Mouse (Mus musculus) embryonic facial prominence, embryonic 12.5 days (tissue): ENCODE measurements around the gene Ltbp1. TPM values are rescaled to one million over a fixed set of nuclear protein-coding genes. Genes with fewer than 3 reads are reported as not detected.

Experiments used
- ATAC-seq: fragments of 200-750 bp; cut with Nextera tagmentation; 2 replicates; pipeline ENCODE4 v1.8.0; 2017; ENCODE audit not compliant: insufficient number of reproducible peaks, insufficient read depth, low FRiP score, low TSS enrichment
- H3K27ac ChIP-seq: fragments of 300-500 bp; sonication (generic); 2 replicates; pipeline ENCODE4 v1.5.1; 2016; ENCODE audit warnings: mild to moderate bottlenecking
- H3K27me3 ChIP-seq: fragments of 300-500 bp; sonication (generic); 2 replicates; pipeline ENCODE4 v1.6.1; 2016; ENCODE audit warnings: mild to moderate bottlenecking, moderate library complexity
- H3K36me3 ChIP-seq: fragments of 300-500 bp; sonication (generic); 2 replicates; pipeline ENCODE4 v1.6.1; 2016; ENCODE audit warnings: mild to moderate bottlenecking
- H3K4me1 ChIP-seq: fragments of 300-500 bp; sonication (generic); 2 replicates; pipeline ENCODE4 v1.6.1; 2016
- H3K4me2 ChIP-seq: fragments of 300-500 bp; sonication (generic); replicated peaks from 2 replicates; pipeline ENCODE4 v1.6.1; 2016; ENCODE audit warnings: mild to moderate bottlenecking, moderate library complexity
- H3K4me3 ChIP-seq: fragments of 300-500 bp; sonication (generic); 2 replicates; pipeline ENCODE4 v1.5.1; 2016; ENCODE audit warnings: mild to moderate bottlenecking
- H3K9ac ChIP-seq: fragments of 300-500 bp; sonication (generic); 2 replicates; pipeline ENCODE4 v1.6.1; 2016; ENCODE audit warnings: mild to moderate bottlenecking, moderate library complexity
- H3K9me3 ChIP-seq: fragments of 300-500 bp; sonication (generic); 2 replicates; pipeline ENCODE4 v1.6.1; 2016; ENCODE audit warnings: mild to moderate bottlenecking, moderate library complexity
- WGBS: fragments of 180-500 bp; shearing (Covaris S2); methylation state at CpG from one replicate; pipeline ENCODE4 v1.1.7; 2016; 5-methylcytosine and 5-hydroxymethylcytosine counted together
- polyA plus RNA-seq: library from polyadenylated mRNA; unstranded; fragments of >200 nt; fragmentation: Nextera tagmentation; extraction: Ambion mirVana; gene quantifications from 2 replicates; pipeline ENCODE4 v1.2.1, GENCODE M21; 2016

Ltbp1 gene
- polyA plus RNA-seq, 1 experiment from 2014 or later: 36.7 TPM

DNA sequence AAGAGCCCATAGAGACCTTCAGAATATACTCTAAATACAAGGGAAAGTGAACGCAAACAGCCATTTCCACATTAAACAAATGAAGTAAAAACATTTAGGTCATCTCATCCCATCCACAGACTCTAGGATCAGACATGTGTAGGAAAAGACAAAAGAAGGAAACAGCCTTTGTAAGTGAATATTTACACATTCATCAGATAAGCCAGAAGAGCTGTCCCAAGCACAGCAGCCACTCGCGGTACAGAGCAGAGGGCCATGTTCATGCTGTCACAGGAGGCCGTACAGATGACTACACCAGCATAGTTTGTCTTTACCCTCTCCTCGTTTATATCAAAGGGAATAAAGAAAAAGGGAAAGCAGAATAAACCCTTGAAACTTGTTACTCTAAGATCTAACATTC lies 350.1 kb downstream of the Ltbp1 start:
- no peak overlapping the region for H3K9ac ChIP-seq
- H3K36me3 ChIP-seq: peaks cover 9% of the 10 kb centered on the region
- no peak for ATAC-seq
- H3K4me3 ChIP-seq: no peak overlapping the region
- no peaks in the 10 kb centered on the region for H3K27me3 ChIP-seq
- H3K4me2 ChIP-seq: no peak overlapping the region
- no peaks in the 10 kb centered on the region for H3K4me1 ChIP-seq
- no peaks in the 10 kb centered on the region for H3K9me3 ChIP-seq
- no peak overlapping the region for H3K27ac ChIP-seq
- WGBS: 87% methylated on average over 5 of the region's 5 CpGs

DNA sequence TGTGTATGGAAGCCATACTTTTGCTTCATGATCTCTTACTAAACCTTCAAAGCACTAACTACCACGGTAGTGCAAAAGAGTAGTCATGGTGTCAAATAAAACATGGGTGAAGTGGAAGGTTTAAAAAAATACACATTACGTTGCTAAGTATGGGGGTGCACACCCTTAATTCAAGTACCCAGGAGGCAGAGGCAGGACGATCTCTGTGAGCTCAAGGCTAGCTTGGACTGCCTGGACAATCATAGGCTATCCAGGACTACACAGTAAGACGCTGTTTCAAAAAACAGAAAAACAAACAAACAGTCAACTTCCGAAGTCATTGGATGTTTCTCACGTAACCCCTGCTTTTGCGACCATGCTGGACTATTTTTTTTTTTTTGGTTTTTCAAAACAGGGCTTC lies 354.7 kb downstream of the Ltbp1 start:
- no peaks in the 10 kb centered on the region for H3K27me3 ChIP-seq
- H3K27ac ChIP-seq: no peak overlapping the region
- no peak overlapping the region for H3K4me2 ChIP-seq
- peaks cover 30% of the 10 kb centered on the region for H3K36me3 ChIP-seq
- WGBS: 92% methylated on average over 7 of the region's 7 CpGs
- ATAC-seq: no peak
- H3K9ac ChIP-seq: no peak overlapping the region
- no peaks in the 10 kb centered on the region for H3K4me1 ChIP-seq
- no peaks in the 10 kb centered on the region for H3K9me3 ChIP-seq
- no peak overlapping the region for H3K4me3 ChIP-seq

- no peak overlapping the region for H3K9ac ChIP-seq
- 85% methylated on average over 6 of the region's 6 CpGs for WGBS
- H3K4me2 ChIP-seq: no peak overlapping the region
- no peak overlapping the region for H3K4me3 ChIP-seq
- H3K27ac ChIP-seq: no peak overlapping the region
- ATAC-seq: no peak
- H3K4me1 ChIP-seq: no peaks in the 10 kb centered on the region
- H3K36me3 ChIP-seq: peaks cover 23% of the 10 kb centered on the region
- H3K27me3 ChIP-seq: no peaks in the 10 kb centered on the region
- H3K9me3 ChIP-seq: no peaks in the 10 kb centered on the region
Observed at GRCm38 (mm10) chr17:75366332-75366731, 361.0 kb downstream of the Ltbp1 start.

- Histone ChIP-seq H3K9me3 (no peaks in the 10 kb centered on the region), H3K9ac (no peak overlapping the region), H3K4me3 (no peak overlapping the region), H3K4me1 (no peaks in the 10 kb centered on the region), H3K27me3 (no peaks in the 10 kb centered on the region), H3K4me2 (no peak overlapping the region), H3K36me3 (peaks cover 23% of the 10 kb centered on the region), H3K27ac (no peak overlapping the region)
- no peak for ATAC-seq
- WGBS: 96% methylated on average over 18 of the region's 18 CpGs
Observed at GRCm38 (mm10) chr17:75367486-75368155, 362.3 kb downstream of the Ltbp1 start.

DNA sequence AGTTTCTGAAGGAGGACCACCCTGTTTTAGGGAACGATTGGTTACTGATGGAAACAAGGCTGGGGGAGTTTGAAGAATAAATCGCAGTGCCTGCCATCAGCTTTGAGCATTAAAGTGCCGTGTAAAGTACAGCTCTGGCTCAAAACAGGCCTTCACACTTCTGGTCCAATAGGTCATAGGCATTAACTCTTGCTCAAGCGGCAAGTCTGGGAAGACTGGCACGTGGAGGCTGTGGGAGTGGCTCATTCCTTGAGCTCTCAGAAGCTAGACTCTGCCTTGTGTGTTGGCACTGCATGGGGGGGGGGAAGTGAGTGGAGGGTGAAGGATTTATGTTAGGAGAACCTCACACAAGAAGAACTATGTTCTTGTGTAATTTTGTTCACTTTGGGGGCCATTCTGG lies 363.2 kb downstream of the Ltbp1 start:
- H3K9me3 ChIP-seq: no peaks in the 10 kb centered on the region
- no peak overlapping the region for H3K4me3 ChIP-seq
- peaks cover 19% of the 10 kb centered on the region for H3K36me3 ChIP-seq
- no peak for ATAC-seq
- no peak overlapping the region for H3K9ac ChIP-seq
- H3K27ac ChIP-seq: no peak overlapping the region
- H3K27me3 ChIP-seq: no peaks in the 10 kb centered on the region
- H3K4me2 ChIP-seq: no peak overlapping the region
- WGBS: 82% methylated on average over 5 of the region's 5 CpGs
- H3K4me1 ChIP-seq: no peaks in the 10 kb centered on the region

DNA sequence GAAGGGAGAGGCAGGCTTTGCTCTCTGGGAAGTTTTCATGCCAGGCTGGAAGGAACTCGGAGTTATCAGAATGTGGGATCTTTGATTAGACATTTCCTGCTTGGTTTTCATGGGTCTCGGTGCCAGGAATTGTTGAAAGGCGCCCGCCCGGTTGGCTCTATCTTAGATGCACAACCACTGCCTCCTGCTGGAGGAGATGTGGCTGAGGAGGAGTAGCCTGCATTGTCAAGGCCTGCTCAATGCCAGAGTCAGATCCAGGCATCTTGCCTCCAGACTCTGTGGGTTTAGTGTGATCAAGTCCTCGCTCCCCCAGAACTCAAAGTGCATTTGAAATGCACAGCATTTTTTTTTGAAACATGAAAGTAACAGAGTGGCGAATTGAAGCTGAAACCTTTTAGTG lies 364.0 kb downstream of the Ltbp1 start:
- H3K4me2 ChIP-seq: no peak overlapping the region
- no peak overlapping the region for H3K27ac ChIP-seq
- no peak overlapping the region for H3K4me3 ChIP-seq
- no peak overlapping the region for H3K9ac ChIP-seq
- H3K4me1 ChIP-seq: no peaks in the 10 kb centered on the region
- H3K36me3 ChIP-seq: peaks cover 12% of the 10 kb centered on the region
- 60% methylated on average over 7 of the region's 7 CpGs for WGBS
- no peaks in the 10 kb centered on the region for H3K9me3 ChIP-seq
- H3K27me3 ChIP-seq: no peaks in the 10 kb centered on the region
- ATAC-seq: no peak

GRCm38 (mm10) chr17:75370120-75370519 lies 364.8 kb downstream of the Ltbp1 start:
- Histone ChIP-seq H3K27me3 (no peaks in the 10 kb centered on the region), H3K9ac (no peak overlapping the region), H3K9me3 (no peaks in the 10 kb centered on the region), H3K36me3 (0 out of 2 replicates have a peak, but pooled peaks cover 8% of the 10 kb centered on the region), H3K27ac (no peak overlapping the region), H3K4me3 (no peak overlapping the region), H3K4me1 (no peaks in the 10 kb centered on the region), H3K4me2 (no peak overlapping the region)
- WGBS: 90% methylated on average over 4 of the region's 4 CpGs
- no peak for ATAC-seq

- Histone ChIP-seq H3K9ac (no peak overlapping the region), H3K4me3 (no peak overlapping the region), H3K27me3 (no peaks in the 10 kb centered on the region), H3K4me1 (no peaks in the 10 kb centered on the region), H3K4me2 (no peak overlapping the region), H3K9me3 (no peaks in the 10 kb centered on the region), H3K27ac (no peak overlapping the region), H3K36me3 (no peaks in the 10 kb centered on the region)
- WGBS: 92% methylated on average over 11 of the region's 11 CpGs
- no peak for ATAC-seq
Observed at GRCm38 (mm10) chr17:75371650-75372049, 366.3 kb downstream of the Ltbp1 start.

GRCm38 (mm10) chr17:75372371-75372770 lies 367.0 kb downstream of the Ltbp1 start:
- H3K4me1 ChIP-seq: no peaks in the 10 kb centered on the region
- 58% methylated on average over 3 of the region's 3 CpGs for WGBS
- no peaks in the 10 kb centered on the region for H3K36me3 ChIP-seq
- H3K27ac ChIP-seq: no peak overlapping the region
- no peak overlapping the region for H3K4me2 ChIP-seq
- ATAC-seq: no peak
- no peaks in the 10 kb centered on the region for H3K9me3 ChIP-seq
- H3K27me3 ChIP-seq: no peaks in the 10 kb centered on the region
- H3K4me3 ChIP-seq: no peak overlapping the region
- no peak overlapping the region for H3K9ac ChIP-seq

DNA sequence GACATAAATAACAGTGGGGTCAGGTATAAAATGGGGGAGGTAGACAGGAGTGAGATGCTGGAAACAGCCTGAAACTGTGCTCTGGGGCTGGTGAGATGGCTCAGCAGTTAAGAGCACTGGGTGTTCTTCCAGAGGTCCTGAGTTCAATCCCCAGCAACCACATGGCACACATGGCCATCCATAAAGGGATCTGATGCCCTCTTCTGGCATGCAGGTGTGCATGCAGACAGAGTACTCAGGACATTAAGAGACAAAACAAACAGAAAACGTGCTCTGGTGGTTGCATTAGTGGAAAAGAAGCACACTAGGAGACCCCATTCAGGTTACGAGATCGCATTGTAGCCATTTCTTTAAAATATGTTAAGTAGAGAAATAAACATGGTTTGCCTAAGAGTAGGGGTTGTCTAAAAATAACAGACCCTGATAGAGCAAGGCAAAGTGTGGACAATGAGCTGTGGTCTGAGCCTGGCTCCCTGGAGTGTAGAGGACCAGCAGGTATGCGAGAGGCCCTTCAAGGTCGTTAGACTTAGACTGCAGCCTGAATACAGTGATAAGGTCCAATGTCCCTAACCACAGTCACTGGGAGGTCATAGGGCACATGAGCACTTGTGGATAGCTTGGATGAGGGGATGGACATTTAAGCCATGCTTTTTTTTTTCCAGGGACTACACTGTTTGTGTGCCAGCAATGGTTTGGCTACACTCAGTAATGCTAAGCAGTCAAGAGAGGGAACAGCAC lies 369.1 kb downstream of the Ltbp1 start:
- Histone ChIP-seq H3K4me3 (no peak overlapping the region), H3K4me2 (no peak overlapping the region), H3K9ac (no peak overlapping the region), H3K27me3 (no peaks in the 10 kb centered on the region), H3K4me1 (no peaks in the 10 kb centered on the region), H3K27ac (no peak overlapping the region), H3K9me3 (no peaks in the 10 kb centered on the region), H3K36me3 (no peaks in the 10 kb centered on the region)
- ATAC-seq: no peak
- WGBS: 75% methylated on average over 5 of the region's 5 CpGs

DNA sequence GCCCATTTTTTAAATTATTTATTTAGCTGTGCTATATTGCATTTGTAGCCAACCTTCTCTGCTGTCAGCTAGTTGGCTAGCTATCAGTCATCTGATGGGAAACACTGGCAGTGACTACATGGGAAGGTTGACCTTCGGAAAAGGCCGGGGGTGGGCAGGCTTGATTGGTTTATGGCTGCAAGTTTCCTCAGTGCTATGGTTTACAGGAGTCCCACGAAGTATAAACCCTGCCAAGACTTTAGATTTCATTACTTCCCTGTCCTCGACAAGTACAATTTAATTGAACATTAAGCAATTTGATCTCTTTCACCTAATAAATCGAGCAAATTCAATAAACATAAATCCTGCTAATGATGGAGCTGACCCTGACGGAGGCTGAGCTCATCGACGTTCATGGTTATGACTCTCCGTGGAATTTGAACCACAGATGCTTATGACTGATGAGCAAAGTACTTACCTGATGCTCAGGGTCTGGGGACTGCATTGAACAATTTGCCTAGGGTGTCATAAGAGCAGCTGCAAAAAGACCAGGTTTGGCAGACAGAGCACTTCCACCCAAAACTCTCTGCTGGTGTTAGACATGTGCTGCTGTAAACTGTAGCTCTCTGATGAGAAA lies 373.0 kb downstream of the Ltbp1 start:
- Histone ChIP-seq H3K36me3 (peaks cover 5% of the 10 kb centered on the region; the same call in 1 of the 2 replicates), H3K9me3 (no peaks in the 10 kb centered on the region), H3K4me1 (no peaks in the 10 kb centered on the region), H3K27me3 (no peaks in the 10 kb centered on the region), H3K27ac (no peak overlapping the region), H3K9ac (no peak overlapping the region), H3K4me3 (no peak overlapping the region), H3K4me2 (no peak overlapping the region)
- WGBS: 87% methylated on average over 9 of the region's 9 CpGs
- ATAC-seq: no peak

DNA sequence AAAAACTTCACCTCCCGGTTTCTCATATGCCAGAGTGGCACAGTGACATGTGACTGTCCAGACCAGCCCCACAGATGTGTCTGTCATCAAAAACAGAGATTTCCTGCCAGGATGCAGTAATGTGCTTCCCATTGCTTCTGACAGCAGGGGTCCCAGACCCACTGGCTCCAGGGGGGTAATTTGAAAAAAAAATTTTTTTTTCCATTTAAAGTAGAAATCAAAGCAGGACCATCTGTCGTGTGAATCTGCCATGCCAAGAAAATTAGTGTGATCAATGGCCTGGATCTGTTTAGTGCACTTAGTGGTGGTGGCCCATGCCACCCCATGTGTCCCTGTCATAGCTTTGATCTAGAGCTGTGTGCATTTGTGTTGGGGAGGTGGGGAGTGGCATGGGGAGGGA lies 374.8 kb downstream of the Ltbp1 start:
- H3K27me3 ChIP-seq: no peaks in the 10 kb centered on the region
- no peak for ATAC-seq
- H3K27ac ChIP-seq: no peak overlapping the region
- H3K36me3 ChIP-seq: peaks cover 5% of the 10 kb centered on the region; the same call in 1 of the 2 replicates
- no peak overlapping the region for H3K4me2 ChIP-seq
- WGBS: 31% methylated on average over 2 of the region's 2 CpGs
- no peaks in the 10 kb centered on the region for H3K9me3 ChIP-seq
- H3K9ac ChIP-seq: no peak overlapping the region
- no peaks in the 10 kb centered on the region for H3K4me1 ChIP-seq
- H3K4me3 ChIP-seq: no peak overlapping the region
